Mouse (Mus musculus): ENCODE data around the gene Rb1.

Rb1 gene

DNA sequence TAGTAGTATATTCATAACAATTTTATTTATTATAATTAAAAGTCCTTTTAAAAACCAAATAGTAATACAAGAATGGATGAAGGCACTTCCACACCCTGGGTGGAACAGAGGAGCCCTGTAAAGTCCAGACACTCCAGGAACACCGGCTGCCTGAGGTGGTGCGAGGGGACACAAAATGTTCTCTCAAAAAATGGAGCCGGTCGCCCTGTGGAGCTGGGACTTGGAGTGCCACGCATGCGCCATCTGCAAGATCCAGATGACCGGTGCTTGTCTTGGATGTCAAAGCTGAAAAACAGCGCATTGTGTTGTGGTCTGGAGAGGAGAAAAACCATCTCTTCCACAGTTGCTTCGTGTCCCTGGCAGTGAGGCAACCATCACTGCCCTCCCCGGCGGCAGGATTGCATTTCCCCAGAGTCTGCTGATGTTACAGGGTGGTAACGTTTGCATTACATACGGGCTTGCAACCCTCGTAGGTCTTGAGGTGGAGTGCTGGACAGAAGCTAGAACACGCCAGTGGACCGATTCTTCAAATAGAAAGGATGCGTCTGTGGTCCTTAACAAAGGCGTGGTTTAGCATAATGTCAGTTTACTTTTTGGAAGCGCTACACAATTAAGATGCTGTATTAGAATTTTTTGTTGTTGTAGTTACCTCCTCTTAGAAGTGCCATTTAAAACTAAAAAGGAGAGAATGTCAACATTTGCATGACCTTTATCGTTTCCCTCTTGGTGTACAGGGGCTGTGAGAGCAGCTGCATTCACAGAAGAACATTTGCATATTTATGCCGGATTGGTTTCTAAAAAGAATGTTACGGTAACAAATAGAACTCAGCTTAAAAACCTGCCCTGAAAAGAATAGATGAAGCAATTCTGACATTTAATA lies 9.5 kb upstream of the Rb1 start:
- DNase-seq: no peak

DNA sequence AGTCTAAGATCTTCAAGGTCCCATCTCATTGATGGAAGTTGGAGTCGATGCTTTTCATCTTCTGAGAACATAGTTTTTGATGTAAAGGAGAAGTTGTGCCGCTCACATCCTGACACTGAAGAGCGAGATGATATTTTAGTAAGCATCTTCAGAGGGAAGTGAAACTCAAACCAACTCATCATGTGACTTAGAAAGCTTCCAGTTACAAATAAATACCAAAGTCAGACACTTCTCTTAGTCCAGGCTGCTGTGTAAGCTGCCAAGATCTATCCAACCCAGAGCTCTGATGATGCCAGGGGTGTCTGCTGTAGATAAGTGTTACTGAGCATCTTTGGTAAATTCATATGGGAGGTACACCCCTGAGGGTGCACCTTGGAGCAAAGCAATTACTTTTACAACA lies 8.3 kb upstream of the Rb1 start:
- DNase-seq: no peak

DNA sequence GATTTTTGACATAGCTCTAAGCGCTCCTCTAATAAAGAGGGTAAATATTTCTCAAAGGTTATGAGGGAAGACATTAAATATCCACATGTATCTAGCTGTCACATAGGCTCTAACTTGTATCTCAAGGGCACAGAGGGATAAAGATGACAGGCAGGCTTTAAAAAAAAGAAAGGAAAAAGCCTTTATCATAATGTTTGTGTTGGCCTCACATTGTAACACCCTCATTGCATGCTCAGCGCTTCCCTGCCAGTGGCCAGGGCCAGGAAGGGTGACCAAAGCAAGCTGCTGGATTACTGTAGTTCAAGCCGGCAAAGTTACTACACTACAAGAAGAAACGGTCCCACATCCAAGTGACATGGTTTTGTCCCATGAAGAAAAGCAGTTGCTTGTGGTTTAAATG lies 5.8 kb upstream of the Rb1 start:
- no peak for DNase-seq

DNA sequence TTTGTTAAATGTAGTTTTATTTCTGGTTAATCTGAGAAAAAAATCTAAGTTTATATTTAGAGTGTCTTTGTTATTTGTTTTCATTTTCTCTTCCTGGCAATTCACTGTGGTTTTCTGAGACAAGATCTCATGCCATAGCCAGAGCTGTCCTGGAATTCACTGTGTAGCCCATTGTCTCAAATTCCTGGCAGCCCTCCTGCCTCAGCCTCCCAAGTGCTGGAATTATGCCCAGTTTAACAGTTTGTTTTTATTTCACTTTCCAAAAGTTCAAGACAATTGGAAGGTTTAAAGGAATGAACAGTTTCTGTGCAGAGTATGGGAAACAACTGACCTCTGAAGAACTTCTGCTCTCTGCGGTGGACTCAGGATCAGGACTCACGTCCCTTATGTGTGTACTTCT lies 4.2 kb upstream of the Rb1 start:
- peak; percentile 20 to 27 for DNase-seq

DNA sequence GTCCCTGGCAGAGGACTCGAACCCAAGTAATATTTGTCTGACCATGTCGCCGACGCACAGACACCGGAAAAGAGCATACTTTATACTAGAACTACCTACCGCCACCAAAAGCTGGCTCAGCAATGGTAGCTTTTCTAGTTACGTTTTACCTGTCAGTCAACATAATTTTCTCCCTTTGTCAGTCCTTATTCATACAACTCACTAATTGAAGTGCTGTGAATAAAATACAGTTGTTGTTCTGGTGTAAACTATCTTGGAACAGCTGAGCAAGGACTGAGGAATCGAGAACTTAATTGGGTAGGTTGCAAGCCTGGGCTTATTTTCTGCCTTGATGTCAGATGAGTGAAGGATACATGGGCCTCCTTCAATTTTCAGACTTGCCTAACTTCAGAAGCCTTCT lies 889 bp upstream of the Rb1 start:
- no peak for DNase-seq

DNA sequence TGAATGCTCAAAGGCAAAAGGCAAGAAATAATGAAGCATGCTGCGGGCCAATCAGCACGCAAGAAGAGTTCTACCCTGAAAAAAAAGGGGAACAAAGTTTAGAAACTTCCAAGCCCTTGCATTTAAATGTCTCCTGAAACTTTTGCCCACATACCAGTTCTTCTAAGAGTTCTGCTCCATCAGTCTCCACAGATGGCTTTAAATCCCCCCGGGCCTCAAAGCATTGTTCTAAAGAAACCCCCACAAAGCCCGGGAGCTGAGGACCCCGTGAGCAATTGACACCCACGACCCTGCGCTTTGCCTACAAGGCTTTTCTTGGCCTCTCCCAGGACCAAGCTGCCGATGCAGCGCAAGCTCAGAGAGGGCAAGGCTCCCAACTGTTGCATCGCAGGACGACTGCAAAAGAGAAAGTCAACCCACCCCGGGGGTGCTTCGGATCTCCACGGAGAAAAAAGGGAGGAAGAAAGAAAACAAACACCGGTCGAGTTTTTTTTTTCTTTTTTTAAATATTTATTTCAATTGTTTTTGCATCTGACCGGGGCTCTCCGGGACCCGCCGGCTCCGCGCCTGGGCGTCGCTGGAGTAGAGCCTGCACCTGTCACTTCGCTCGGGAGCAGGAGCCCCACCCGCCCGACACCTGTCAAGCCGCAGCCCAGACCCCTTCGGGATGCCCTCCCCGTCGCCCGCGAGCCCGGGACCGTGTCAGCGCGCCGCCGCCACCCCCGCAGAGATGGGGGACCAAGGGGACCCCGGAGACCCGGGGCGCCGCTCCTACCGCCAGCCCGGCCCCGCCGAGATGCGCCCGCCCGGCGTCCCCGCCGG lies 777 bp downstream of the Rb1 start:
- DNase-seq: peak; percentile 37 to 47

DNA sequence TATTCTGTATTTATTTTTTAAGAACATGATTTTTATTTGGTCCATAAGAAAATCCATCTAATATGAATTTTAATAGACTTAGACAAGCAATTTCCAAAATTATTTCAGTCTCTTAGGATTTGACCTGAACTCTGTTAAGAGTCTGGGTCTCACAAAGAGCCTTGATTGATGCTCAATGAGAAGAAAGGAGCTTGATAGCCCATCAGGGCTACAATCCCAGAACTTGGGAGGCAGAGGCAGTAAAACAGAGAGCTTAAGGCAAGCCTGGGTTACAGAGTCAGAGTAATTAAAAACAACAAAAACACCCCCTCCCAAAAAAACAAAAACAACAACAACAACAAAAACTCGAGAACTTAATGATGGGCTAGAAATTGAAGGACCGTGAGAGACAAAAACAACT lies 1.7 kb downstream of the Rb1 start:
- DNase-seq: no peak

DNA sequence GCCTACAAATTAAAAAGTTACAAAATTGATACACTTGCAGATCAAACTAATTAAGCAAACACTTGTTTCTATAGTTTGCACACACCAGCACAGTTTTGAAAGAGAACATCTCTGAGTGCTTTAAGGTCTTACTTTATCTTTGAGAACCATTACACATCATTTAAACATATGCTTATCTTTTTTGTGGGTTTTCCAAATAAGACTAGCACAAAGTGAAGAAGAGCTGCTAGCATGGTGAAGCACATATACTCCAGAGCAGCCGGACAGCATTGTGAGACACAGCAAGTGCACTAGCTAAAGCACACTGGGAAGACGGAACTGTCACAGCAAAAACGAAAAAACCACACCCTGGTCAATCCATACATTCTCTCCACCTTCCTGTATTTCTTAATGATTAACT lies 3.5 kb downstream of the Rb1 start:
- no peak for DNase-seq

DNA sequence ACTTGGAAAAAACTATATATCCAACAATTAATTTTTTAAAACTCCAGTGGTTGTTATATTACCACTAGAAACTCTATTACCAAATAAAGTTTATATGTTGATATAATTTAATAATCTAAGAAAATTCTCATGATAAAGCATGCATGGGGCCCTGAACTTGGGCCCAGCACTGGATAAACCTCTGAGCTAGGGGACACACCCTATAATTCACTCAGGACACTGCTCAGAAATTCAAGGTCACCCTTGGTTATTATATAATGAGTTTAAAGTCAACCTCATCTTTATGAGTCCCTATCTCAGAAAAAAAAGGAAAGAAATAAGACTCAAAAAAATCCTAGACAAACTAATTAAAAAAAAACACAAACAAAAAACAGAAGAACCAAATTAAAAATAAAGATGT lies 8.7 kb downstream of the Rb1 start:
- DNase-seq: no peak

DNA sequence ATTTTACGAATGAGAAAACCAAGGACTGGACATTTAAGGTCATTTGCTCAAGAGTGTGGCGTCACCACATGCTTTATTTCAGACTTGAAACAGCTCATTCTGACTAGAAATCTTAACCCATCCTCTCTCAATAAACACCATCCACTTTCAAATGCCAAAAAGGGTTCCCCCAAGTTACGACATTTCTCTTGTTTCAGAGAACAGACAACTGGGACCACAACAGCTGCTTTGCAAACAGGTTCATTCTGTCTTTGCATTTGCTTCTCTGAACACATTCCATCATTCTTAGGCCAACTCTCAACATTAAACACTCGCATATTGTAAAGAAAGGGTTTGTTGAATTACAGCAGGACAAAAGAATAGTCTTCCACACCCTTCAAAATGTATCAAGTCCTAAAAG lies 11.8 kb downstream of the Rb1 start:
- peak in 1 of 2 experiments; percentile 16 for DNase-seq

DNA sequence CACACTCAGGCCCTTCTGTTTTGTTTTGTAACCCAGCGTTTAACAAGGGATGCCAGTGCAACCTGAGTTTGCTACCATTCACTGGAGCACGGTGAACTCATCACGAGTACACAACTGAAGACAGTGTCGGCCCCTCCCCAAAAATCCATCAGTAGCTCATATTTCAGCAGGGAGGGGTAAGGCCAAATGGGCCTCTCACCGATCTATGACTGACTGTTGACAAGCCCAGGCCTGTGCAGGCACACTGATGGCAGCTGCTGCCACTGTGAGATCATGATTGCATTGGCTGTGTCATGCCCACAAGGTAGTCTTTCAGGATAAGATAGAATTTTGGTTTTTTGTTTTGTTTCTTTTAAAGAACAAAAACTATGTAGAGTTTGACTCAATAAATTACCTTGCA lies 12.2 kb downstream of the Rb1 start:
- DNase-seq: no peak

DNA sequence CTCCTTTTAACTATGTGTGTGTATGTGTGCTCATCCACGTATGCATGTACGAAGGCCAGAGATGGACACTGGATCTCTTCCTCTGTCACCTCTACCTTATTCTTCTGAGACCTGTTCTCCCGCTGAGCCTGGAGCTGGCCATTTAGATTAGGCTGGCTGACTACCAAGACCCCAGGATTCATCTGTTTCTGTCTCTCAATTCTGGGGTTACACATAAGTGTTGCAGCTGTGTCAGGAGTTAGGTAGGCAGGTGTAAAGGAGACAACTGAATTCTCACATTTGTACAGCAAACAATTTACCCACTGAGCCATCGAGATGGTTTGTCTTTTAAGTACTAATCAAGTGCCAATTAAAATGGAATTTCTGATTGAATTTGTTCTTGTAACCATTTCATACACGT lies 12.7 kb downstream of the Rb1 start:
- DNase-seq: no peak

DNA sequence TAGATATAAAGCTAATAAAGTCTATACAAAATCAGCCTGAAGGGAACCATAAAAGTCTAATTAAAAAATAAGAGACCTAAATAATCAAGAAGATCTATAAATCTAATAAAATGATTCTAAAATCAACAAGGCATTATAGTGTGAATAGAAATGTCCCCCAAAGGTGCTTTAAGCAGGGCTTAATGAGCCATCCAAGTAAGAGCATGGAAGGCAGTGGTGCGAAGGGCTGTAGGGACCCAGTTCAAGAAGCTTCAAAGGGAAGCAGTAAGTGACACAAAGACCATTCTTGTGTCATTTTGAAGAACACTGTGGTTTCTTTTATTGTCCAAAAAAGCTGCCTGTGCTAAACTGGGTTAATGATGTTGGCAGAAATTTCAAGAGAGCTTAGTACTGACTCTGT lies 18.1 kb downstream of the Rb1 start:
- no peak for DNase-seq

DNA sequence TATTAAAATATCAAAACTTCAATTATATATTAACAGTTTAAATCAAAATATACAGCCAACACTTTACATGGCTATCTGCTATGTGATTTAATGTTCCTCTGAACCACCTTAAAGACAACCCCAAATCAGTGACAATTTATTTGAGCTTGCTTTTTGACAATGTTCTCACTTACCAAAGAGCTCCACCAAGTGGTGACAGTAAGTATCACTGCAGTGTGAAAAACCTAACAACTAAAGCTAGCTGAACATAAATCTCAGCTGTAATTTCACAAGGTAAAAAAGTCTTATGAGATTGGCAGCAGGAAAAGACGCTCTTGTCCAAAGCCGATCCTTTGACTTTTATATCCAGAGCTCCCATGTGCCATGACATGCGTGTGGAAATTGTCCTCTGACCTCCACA lies 22.4 kb downstream of the Rb1 start:
- DNase-seq: peak in 1 of 2 experiments; percentile 43

DNA sequence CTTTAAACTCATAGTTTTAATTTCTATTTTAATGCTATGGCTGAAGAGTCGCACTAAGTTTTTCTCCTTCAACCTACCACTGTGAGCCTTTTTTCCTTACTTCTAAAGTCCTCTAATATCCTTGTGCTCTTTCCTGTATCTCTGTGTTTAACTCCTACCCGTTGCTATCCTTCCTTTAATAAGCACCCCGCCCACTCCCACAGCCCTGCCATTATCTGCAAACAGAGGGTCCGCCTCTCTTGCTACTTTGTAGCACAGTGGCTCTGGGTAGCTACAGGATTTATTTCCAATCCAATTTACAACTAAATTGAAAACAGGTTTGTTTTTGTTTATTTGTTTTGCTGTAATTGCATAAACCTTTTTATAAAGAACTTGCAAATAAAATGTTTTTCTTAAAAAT lies 23.8 kb downstream of the Rb1 start:
- DNase-seq: no peak

DNA sequence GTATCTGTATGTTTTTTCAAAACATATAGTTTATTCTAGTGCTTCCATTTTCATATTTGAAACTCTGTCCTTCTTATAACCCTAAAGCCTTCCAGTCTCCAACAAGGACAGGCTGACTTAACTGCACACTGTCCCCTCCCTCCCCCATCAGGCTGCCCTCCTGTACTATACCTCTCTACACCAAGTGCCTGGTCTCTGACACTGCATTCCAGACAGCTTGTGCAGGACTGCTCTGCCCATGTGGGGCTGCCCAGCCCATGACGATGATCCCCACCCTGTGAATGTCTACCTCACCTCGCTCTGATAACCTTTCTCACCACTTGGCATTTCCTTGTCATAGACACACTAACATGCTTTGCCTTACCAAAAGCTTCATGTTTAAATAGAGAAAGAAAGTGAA lies 30.1 kb downstream of the Rb1 start:
- DNase-seq: no peak

DNA sequence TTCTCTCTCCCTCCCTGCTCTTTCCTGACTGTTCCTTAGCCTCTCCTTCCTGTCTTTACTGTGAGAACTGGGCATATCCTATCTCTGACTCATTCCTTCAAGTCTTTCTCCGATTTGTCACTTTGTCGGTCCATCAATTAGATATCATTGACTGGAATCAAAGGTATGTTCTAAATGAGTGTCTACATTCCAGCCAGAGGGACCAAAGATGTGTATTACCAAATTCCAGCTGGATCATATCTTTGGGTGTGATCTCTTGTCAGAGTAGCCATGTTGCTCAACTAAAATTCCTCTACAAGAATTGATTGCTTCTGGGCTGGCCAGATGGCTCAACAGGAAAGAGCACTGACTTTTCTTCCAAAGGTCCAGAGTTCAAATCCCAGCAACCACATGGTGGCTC lies 32.0 kb downstream of the Rb1 start:
- DNase-seq: peak in 1 of 2 experiments; percentile 14

DNA sequence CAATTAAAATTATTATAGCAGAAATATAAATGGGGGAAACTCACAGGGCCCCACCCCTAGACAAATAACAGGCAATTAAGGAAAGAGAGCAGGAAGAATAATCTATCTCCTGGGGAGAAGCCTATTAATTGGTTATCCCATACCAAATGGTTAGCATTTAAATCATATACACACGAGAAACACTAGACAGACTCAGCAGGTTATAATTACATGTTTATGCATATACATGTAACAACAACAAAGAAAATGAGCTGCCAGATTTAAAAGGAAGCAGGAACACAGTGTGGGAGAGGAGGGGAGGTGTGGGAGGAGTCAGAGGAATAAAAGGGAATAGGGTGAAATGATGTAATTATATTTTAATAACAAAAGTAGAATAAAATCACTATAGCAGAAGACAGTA lies 33.2 kb downstream of the Rb1 start:
- DNase-seq: no peak

DNA sequence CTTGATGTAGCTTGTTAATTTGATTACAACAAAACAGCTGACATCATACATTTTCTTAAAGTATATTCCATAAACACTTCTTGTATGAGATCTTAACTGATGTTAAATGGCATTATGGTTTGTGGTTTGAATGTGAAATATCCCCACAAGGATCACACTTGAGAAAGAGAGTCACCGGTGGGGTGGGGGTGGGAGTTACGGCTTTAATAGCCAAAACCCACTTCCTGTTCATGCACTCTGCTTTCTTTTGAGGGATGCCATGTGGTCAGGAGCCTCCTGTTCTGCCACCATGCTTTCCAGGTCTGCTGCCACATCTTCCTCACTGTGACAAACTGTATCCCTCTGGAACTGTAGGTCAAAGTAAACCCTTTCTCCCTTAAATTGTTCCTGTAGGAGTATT lies 35.7 kb downstream of the Rb1 start:
- DNase-seq: no peak

DNA sequence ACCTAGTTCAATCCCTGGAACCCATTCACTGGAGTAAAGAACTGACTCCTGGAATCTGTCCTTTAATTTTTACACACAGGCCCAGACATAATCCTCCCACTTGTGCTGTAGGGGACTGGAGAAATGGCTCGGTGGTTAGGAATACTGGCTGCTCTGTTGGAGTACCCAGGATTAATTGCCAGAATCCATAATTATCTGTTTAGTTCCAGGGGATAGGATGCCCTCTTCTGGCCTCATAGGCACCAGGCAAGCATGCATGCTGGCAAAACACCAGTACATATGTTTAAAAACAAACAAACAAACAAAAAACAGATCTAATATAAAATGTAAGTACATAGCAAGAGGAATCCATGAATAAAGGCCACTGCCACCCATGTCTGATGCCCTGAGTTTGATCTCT lies 44.6 kb downstream of the Rb1 start:
- DNase-seq: no peak

DNA sequence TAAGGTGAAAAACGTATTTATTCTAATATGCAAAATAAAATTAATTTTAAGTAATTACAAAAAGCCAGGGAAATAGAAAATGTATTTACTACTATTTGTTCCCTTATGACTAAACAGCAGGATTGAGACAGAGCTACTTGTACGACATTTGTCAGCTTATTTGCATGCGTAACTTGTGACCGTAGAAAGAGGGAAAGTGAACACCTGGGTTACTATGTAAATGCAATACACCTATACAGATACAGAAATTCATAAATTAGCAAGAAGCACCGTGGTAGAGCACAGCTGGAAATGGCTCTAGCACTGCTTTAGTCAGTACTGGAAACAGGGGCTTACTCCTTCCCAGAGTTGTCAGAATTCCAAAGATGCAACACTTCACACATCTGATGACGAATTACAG lies 46.5 kb downstream of the Rb1 start:
- no peak for DNase-seq

DNA sequence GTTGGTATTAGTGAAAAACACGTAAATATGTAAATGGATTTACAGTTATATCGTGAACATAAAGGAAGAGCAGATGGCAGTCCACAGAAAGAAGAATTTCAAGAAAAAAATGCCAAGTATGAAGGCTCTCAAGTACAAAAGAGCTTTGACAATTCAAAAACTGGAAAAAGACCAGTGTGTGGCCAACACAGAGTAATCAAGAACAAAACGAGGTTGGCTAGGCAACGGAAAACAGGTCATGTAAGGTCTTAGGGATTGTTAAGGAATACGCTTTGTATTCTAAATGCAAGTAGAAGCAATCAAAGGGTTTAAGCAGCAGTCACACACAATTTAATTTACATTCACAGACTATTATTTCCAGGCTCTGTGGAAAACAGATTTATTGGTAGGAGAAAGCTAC lies 53.8 kb downstream of the Rb1 start:
- DNase-seq: no peak

DNA sequence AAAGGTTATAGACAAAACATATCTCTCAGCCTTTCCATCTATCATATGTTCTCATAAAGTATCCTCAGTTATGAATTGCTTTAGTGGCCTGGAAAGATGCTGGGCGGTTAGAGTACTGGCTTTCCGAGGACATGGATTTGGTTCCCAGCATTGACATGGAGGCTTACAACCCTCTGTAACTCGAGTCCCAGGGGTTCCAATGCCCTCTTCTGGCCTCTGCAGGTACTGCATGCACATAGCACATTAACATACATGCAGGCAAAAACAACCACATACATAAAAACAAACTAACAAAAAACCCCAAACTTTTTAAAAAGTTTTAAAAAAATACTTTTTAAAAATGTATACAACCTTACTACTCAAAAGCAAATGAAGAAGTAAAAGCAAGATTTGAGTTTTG lies 59.5 kb downstream of the Rb1 start:
- DNase-seq: no peak

DNA sequence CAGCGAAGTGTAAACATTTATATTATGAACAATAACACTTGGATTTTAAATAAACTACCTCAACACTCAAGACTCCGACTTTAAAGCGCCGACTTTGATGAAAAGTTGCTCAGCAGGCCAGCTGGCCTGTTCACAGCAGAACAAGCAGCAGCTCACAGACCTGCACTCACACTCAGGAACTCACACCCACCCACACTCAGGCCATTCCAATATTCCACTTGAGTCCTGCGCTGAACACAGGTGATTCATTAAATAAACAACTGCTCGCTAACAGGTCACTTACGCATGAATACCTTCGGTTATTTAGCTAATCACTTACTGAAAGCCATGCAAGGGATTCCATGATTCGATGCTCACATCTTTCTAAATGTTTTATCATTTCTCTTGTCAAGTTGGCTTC lies 63.4 kb downstream of the Rb1 start:
- DNase-seq: peak; percentile 79 to 82

All from lung, adult 18-20 months (tissue).